Mouse (Mus musculus) testis, adult 2 months (tissue): ENCODE measurements around the gene Brd3.

Experiments
- CTCF ChIP-seq: fragments of 200-500 bp; IDR thresholded peaks from 2 replicates; pipeline ENCODE4 v1.5.1; 2012; ENCODE audit warnings: low read depth, mild to moderate bottlenecking, inconsistent platforms, low read length, moderate library complexity; ENCODE audit not compliant: control insufficient read depth, insufficient read depth, insufficient replicate concordance
- POLR2A ChIP-seq: fragments of 200-500 bp; IDR thresholded peaks from 2 replicates; pipeline ENCODE4 v1.6.1; 2012; ENCODE audit warnings: low read depth, mild to moderate bottlenecking, inconsistent platforms, low read length, moderate library complexity; ENCODE audit not compliant: control insufficient read depth

DNA sequence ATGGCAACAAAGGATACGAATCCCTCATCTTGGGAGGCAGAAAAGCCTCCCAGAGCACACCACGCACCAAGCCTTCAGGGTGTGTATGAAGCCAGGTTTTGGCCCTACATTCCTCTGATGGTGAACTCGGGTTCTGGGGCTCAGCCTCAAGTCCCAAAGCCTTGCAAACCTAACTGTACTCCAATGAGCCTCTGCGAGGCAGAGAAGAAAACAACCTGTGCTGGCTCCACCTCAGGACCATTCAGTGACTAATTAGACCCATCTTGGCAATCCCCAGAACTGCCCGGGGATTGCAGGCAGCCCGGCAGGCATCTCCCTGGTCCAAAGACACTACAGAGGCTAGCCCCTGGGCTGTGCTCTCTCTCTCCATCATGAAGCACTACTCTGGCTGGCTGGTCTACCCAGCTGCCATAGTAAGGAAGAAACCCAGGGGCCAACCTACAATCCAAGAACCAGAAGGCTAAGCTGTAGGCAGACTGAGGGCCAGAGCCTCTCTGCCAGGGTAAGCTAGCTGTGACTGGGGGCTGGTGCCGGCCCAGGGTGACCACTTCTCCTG lies 95.1 kb downstream of the Brd3 start:
- no peak for TF ChIP-seq CTCF
- no peak for TF ChIP-seq POLR2A
